Mouse (Mus musculus) CD4-positive, CD25-positive, alpha-beta regulatory T cell, adult 2 months (primary cell): ENCODE results near the gene Gm49673.
"Not testable (repeated sequence)": the region's sequence is repeated elsewhere in the genome, so short reads cannot be mapped to it uniquely, and the experiment has no call there.

Source experiments
- DNase-seq: peaks from one replicate; pipeline ENCODE4 v3.0.0-alpha.2; 2012; ENCODE audit warnings: low read depth, low spot score

Gm49673 gene

GRCm38 (mm10) chr17:8147439-8148316 lies at the start of gene Gm49673, which contains the start of gene Rnaset2a:
TSS of gene Gm49673 (minus strand) at chr17:8147788.
TSS of gene Rnaset2a (minus strand) at chr17:8148097.
- peak; percentile 66 for DNase-seq

- DNase-seq: peak; percentile 53
These were observed 48.2 kb upstream of the Gm49673 start for GRCm38 (mm10) chr17:8195685-8196376.

- DNase-seq: no peak
These were observed 46.1 kb upstream of the Gm49673 start for GRCm38 (mm10) chr17:8193678-8194077.

- DNase-seq: no peak
These were observed 36.6 kb upstream of the Gm49673 start for GRCm38 (mm10) chr17:8184217-8184616.

GRCm38 (mm10) chr17:8183815-8184214 lies 36.2 kb upstream of the Gm49673 start:
- no peak for DNase-seq

- no peak for DNase-seq
These were observed 29.5 kb upstream of the Gm49673 start for GRCm38 (mm10) chr17:8177090-8177489.

- DNase-seq: peak; percentile 48
These were observed 23.5 kb upstream of the Gm49673 start for GRCm38 (mm10) chr17:8171081-8171480.

- DNase-seq: peak; percentile 22
These were observed 22.7 kb upstream of the Gm49673 start for GRCm38 (mm10) chr17:8170331-8170730.

- DNase-seq: not testable (repeated sequence)
These were observed 19.8 kb upstream of the Gm49673 start for GRCm38 (mm10) chr17:8167436-8167835.

- not testable (repeated sequence) for DNase-seq
These were observed 18.9 kb upstream of the Gm49673 start for GRCm38 (mm10) chr17:8166454-8166853.

GRCm38 (mm10) chr17:8165977-8166376 lies 18.4 kb upstream of the Gm49673 start:
- not testable (repeated sequence) for DNase-seq

- peak; percentile 59 for DNase-seq
These were observed 18.0 kb upstream of the Gm49673 start for GRCm38 (mm10) chr17:8165608-8165945.

GRCm38 (mm10) chr17:8164701-8165607 lies 17.4 kb upstream of the Gm49673 start, which contains the start of gene Fgfr1op:
TSS of gene Fgfr1op (plus strand) at chr17:8165501.
- DNase-seq: peak; percentile 22

GRCm38 (mm10) chr17:8160969-8161368 lies 13.4 kb upstream of the Gm49673 start:
- peak; percentile 65 for DNase-seq

- DNase-seq: not testable (repeated sequence)
These were observed 11.0 kb upstream of the Gm49673 start for GRCm38 (mm10) chr17:8158627-8159026.

GRCm38 (mm10) chr17:8155982-8156381 lies 8.4 kb upstream of the Gm49673 start:
- not testable (repeated sequence) for DNase-seq

GRCm38 (mm10) chr17:8155010-8155409 lies 7.4 kb upstream of the Gm49673 start:
- not testable (repeated sequence) for DNase-seq

GRCm38 (mm10) chr17:8146931-8147330 lies 657 bp downstream of the Gm49673 start:
- DNase-seq: peak; percentile 19

GRCm38 (mm10) chr17:8143802-8144673 lies 3.5 kb downstream of the Gm49673 start:
- peak; percentile 27 for DNase-seq

GRCm38 (mm10) chr17:8140210-8140609 lies 7.4 kb downstream of the Gm49673 start:
- not testable (repeated sequence) for DNase-seq
